Mouse (Mus musculus) erythroid progenitor cell, adult 5-6 weeks (primary cell): Measurements from ENCODE around the gene Cfap73. TPM values are rescaled to one million over a fixed set of nuclear protein-coding genes. Genes with fewer than 3 reads are reported as not detected.
A peak's percentile ranks its signal among the peaks of the same experiment; 100 is the strongest.

Experiments
- ATAC-seq: replicated peaks from 2 replicates; pipeline ENCODE4 v1.8.0; 2016; ENCODE audit warnings: moderate number of reproducible peaks, mild to moderate bottlenecking, moderate TSS enrichment, inconsistent platforms; ENCODE audit not compliant: poor library complexity, low FRiP score, severe bottlenecking
- total RNA-seq, 2 experiments: library from RNA; stranded (forward) in 1 of 2; stranded (reverse) in 1 of 2; fragments of 150-400 nt in 1 of 2; fragments of 186-747, 209-891 nt in 1 of 2; gene quantifications; 2 replicates each; pipeline versions ENCODE4 v1.2.3 to v1.2.4; 2015 to 2017; ENCODE audit warnings: low replicate concordance in 2 of 2

Gene Cfap73
- total RNA-seq (2015; ENCODE audit: low replicate concordance) = not detected in 2 replicates
- not detected in 2 replicates for total RNA-seq (2017; ENCODE audit: low replicate concordance)

- no peak for ATAC-seq
These were observed at the start of gene Cfap73 for GRCm38 (mm10) chr5:120634131-120634530. TSS of gene Cfap73 (minus strand) at chr5:120634235.

GRCm38 (mm10) chr5:120682982-120683771, 49.1 kb upstream of the Cfap73 start:
- ATAC-seq = no peak

- no peak for ATAC-seq
These were observed 46.9 kb upstream of the Cfap73 start for GRCm38 (mm10) chr5:120680918-120681317.

- no peak for ATAC-seq
These were observed 45.9 kb upstream of the Cfap73 start for GRCm38 (mm10) chr5:120679676-120680555.

GRCm38 (mm10) chr5:120677516-120677915, 43.5 kb upstream of the Cfap73 start:
- ATAC-seq = no peak

GRCm38 (mm10) chr5:120674229-120675145, 40.5 kb upstream of the Cfap73 start:
- ATAC-seq = no peak

- no peak; the same call in 1 of the 2 replicates for ATAC-seq
These were observed 39.6 kb upstream of the Cfap73 start for GRCm38 (mm10) chr5:120673626-120674025.

- no peak for ATAC-seq
These were observed 37.8 kb upstream of the Cfap73 start for GRCm38 (mm10) chr5:120671865-120672264.

GRCm38 (mm10) chr5:120670132-120670531, 36.1 kb upstream of the Cfap73 start:
- no peak for ATAC-seq

GRCm38 (mm10) chr5:120668761-120669160, 34.7 kb upstream of the Cfap73 start:
- no peak for ATAC-seq

- no peak for ATAC-seq
These were observed 30.9 kb upstream of the Cfap73 start for GRCm38 (mm10) chr5:120664888-120665287.

- no peak for ATAC-seq
These were observed 26.8 kb upstream of the Cfap73 start for GRCm38 (mm10) chr5:120660816-120661215.

GRCm38 (mm10) chr5:120656281-120656751, 22.3 kb upstream of the Cfap73 start:
- no peak for ATAC-seq

GRCm38 (mm10) chr5:120653873-120654272, 19.8 kb upstream of the Cfap73 start:
- ATAC-seq = no peak

- ATAC-seq = no peak
These were observed 19.1 kb upstream of the Cfap73 start for GRCm38 (mm10) chr5:120652915-120653701.

GRCm38 (mm10) chr5:120651230-120651629, 17.2 kb upstream of the Cfap73 start:
- ATAC-seq = no peak

GRCm38 (mm10) chr5:120649938-120650337, 15.9 kb upstream of the Cfap73 start:
- no peak for ATAC-seq

- 0 out of 2 replicates have a peak, but pooled peaks have one; percentile 12 for ATAC-seq
These were observed 15.4 kb upstream of the Cfap73 start for GRCm38 (mm10) chr5:120649374-120649933.
